Mouse (Mus musculus) common myeloid progenitor, adult 5-6 weeks (primary cell): ENCODE results near the gene H2-T3. TPM values are rescaled to one million over a fixed set of nuclear protein-coding genes. Genes with fewer than 3 reads are reported as not detected.
"Not testable (repeated sequence)": the region's sequence is repeated elsewhere in the genome, so short reads cannot be mapped to it uniquely, and the experiment has no call there.

Experiments
- ATAC-seq: replicated peaks from 2 replicates; pipeline ENCODE4 v1.8.0; 2016; ENCODE audit warnings: low read depth, mild to moderate bottlenecking, moderate TSS enrichment, inconsistent platforms; ENCODE audit not compliant: poor library complexity, severe bottlenecking
- total RNA-seq: library from RNA; stranded (forward); fragments of 200-1000, 187-1606 nt; gene quantifications from 2 replicates; pipeline ENCODE4 v1.2.3, GENCODE M21; 2017

Gene H2-T3
- not detected in 2 replicates for total RNA-seq

- ATAC-seq: no peak
Observed at GRCm38 (mm10) chr17:36190169-36190507, at the start of gene H2-T3. Gene H2-T3 (minus strand): TSS chr17:36190287.

GRCm38 (mm10) chr17:36237321-36237921, 47.3 kb upstream of the H2-T3 start:
- peak; percentile 81 for ATAC-seq

- not testable (repeated sequence) for ATAC-seq
Observed at GRCm38 (mm10) chr17:36235300-36235699, 45.2 kb upstream of the H2-T3 start.

GRCm38 (mm10) chr17:36233572-36233971, 43.5 kb upstream of the H2-T3 start:
- no peak for ATAC-seq

- ATAC-seq: no peak
Observed at GRCm38 (mm10) chr17:36231318-36231717, 41.2 kb upstream of the H2-T3 start.

- ATAC-seq: peak; percentile 34
Observed at GRCm38 (mm10) chr17:36229046-36229445, 39.0 kb upstream of the H2-T3 start.

GRCm38 (mm10) chr17:36226921-36227320, 36.8 kb upstream of the H2-T3 start:
- ATAC-seq: 0 out of 2 replicates have a peak, but pooled peaks have one; percentile 19

GRCm38 (mm10) chr17:36225231-36225824, 35.2 kb upstream of the H2-T3 start:
- ATAC-seq: peak; percentile 49

GRCm38 (mm10) chr17:36224451-36224850, 34.4 kb upstream of the H2-T3 start:
- ATAC-seq: no peak

- peak; percentile 85 for ATAC-seq
Observed at GRCm38 (mm10) chr17:36218594-36219155, 28.6 kb upstream of the H2-T3 start.

- ATAC-seq: no peak
Observed at GRCm38 (mm10) chr17:36215586-36215985, 25.5 kb upstream of the H2-T3 start.

- no peak for ATAC-seq
Observed at GRCm38 (mm10) chr17:36206846-36207245, 16.8 kb upstream of the H2-T3 start.

GRCm38 (mm10) chr17:36205862-36206261, 15.8 kb upstream of the H2-T3 start:
- ATAC-seq: peak; percentile 31; the same call in 1 of the 2 replicates

GRCm38 (mm10) chr17:36205456-36205855, 15.4 kb upstream of the H2-T3 start:
- ATAC-seq: peak; percentile 94

GRCm38 (mm10) chr17:36201851-36202250, 11.8 kb upstream of the H2-T3 start:
- ATAC-seq: no peak

GRCm38 (mm10) chr17:36198317-36198716, 8.2 kb upstream of the H2-T3 start:
- peak; percentile 79 for ATAC-seq

GRCm38 (mm10) chr17:36194471-36194870, 4.4 kb upstream of the H2-T3 start:
- ATAC-seq: no peak

GRCm38 (mm10) chr17:36193546-36194141, 3.6 kb upstream of the H2-T3 start:
- peak; percentile 94 for ATAC-seq

- no peak for ATAC-seq
Observed at GRCm38 (mm10) chr17:36192371-36192770, 2.3 kb upstream of the H2-T3 start.

GRCm38 (mm10) chr17:36189491-36190168, 457 bp downstream of the H2-T3 start:
- ATAC-seq: no peak

GRCm38 (mm10) chr17:36187540-36187939, 2.5 kb downstream of the H2-T3 start:
- ATAC-seq: 0 out of 2 replicates have a peak, but pooled peaks have one; percentile 29
